Mouse (Mus musculus) mouse embryonic stem cell (cell line): ENCODE measurements around the gene Neurl3.

Source experiments
- in situ Hi-C, 2 experiments: fragments of 300-500 bp; cut with MboI; formaldehyde crosslinking; loops; 1 replicate in 1 of 2; 3 replicates in 1 of 2; pipeline ENCODE4 v1.14.3; 2019 to 2020; ENCODE audit warnings: low sequenced_read_pairs in 2 of 2, low pct_unique_long_range_greater_than_20kb in 1 of 2, mixed read lengths in 1 of 2; ENCODE audit not compliant: unreplicated experiment in 1 of 2

The Neurl3 gene

GRCm38 (mm10) chr1:36240176-36240575 lies 34.3 kb downstream of the Neurl3 start:
- in situ Hi-C loops, result no loop called here

GRCm38 (mm10) chr1:36239396-36239795 lies 35.1 kb downstream of the Neurl3 start:
- in situ Hi-C loops, result no loop called here

- in situ Hi-C loops, result no loop called here
Observed at GRCm38 (mm10) chr1:36235855-36236254, 38.6 kb downstream of the Neurl3 start.

- in situ Hi-C loops, result no loop called here
Observed at GRCm38 (mm10) chr1:36235057-36235639, 39.3 kb downstream of the Neurl3 start.

- in situ Hi-C loops, result no loop called here
Observed at GRCm38 (mm10) chr1:36233218-36233617, 41.3 kb downstream of the Neurl3 start.

- in situ Hi-C loops, result no loop called here
Observed at GRCm38 (mm10) chr1:36230919-36231705, 43.4 kb downstream of the Neurl3 start.

GRCm38 (mm10) chr1:36228461-36228860 lies 46.0 kb downstream of the Neurl3 start:
- in situ Hi-C loops, result no loop called here

GRCm38 (mm10) chr1:36224648-36225047 lies 49.8 kb downstream of the Neurl3 start:
- in situ Hi-C loops, result no loop called here
